Mouse (Mus musculus) spleen, adult 2 months (tissue): ENCODE data around the gene Tmem125. TPM values are rescaled to one million over a fixed set of nuclear protein-coding genes. Genes with fewer than 3 reads are reported as not detected.
"Not testable (repeated sequence)": the region's sequence is repeated elsewhere in the genome, so short reads cannot be mapped to it uniquely, and the experiment has no call there.

ENCODE experiments used
- DNase-seq, 2 experiments: peaks; one replicate each; pipeline versions ENCODE4 v3.0.0 to v3.0.0-alpha.2; 2012 to 2021; ENCODE audit warnings: low spot score in 2 of 2, low read depth in 1 of 2
- H3K27ac ChIP-seq: fragments of 200-500 bp; 2 replicates; pipeline ENCODE4 v1.5.1; 2012; ENCODE audit warnings: low read length, inconsistent platforms; ENCODE audit not compliant: insufficient read depth
- H3K27me3 ChIP-seq: fragments of 200-500 bp; 2 replicates; pipeline ENCODE4 v1.6.1; 2012; ENCODE audit warnings: mild to moderate bottlenecking, moderate library complexity, low read length, inconsistent platforms; ENCODE audit not compliant: control insufficient read depth, insufficient read depth
- H3K36me3 ChIP-seq: fragments of 200-500 bp; 2 replicates; pipeline ENCODE4 v1.6.1; 2012; ENCODE audit warnings: mild to moderate bottlenecking, low read length, inconsistent platforms; ENCODE audit not compliant: control insufficient read depth, insufficient read depth
- H3K4me1 ChIP-seq: fragments of 200-500 bp; 2 replicates; pipeline ENCODE4 v1.6.1; 2011; ENCODE audit warnings: inconsistent platforms; ENCODE audit not compliant: control insufficient read depth, insufficient read depth, insufficient read length
- H3K4me3 ChIP-seq: fragments of 200-500 bp; 2 replicates; pipeline ENCODE4 v1.5.1; 2011; ENCODE audit warnings: mild to moderate bottlenecking, inconsistent platforms; ENCODE audit not compliant: insufficient read depth, insufficient read length; ENCODE audit errors: extremely low read depth
- CTCF ChIP-seq: fragments of 200-500 bp; IDR thresholded peaks from 2 replicates; pipeline ENCODE4 v1.5.1; 2011; ENCODE audit warnings: mild to moderate bottlenecking, inconsistent platforms; ENCODE audit not compliant: insufficient read depth, insufficient read length, insufficient replicate concordance; ENCODE audit errors: extremely low read depth
- POLR2A ChIP-seq: fragments of 200-500 bp; IDR thresholded peaks from 2 replicates; pipeline ENCODE4 v1.6.1; 2011; ENCODE audit warnings: low read depth, low read length, inconsistent platforms
- WGBS: fragments of 180-500 bp; shearing (Covaris S2); methylation state at CpG from one replicate; pipeline ENCODE4 v1.1.7; 2018; 5-methylcytosine and 5-hydroxymethylcytosine counted together
- polyA plus RNA-seq: library from polyadenylated mRNA; depleted of rRNA; stranded (reverse); fragments of >200 nt; gene quantifications from 2 replicates; pipeline ENCODE4 v1.2.3, GENCODE M21; 2012

Gene Tmem125
- polyA plus RNA-seq, 1 experiment: 0.79 TPM

GRCm38 (mm10) chr4:118522248-118522647 lies 21.6 kb downstream of the Tmem125 start:
- DNase-seq: no peak
- H3K27ac ChIP-seq: no peak overlapping the region
- H3K36me3 ChIP-seq: no peaks in the 10 kb centered on the region
- TF ChIP-seq CTCF (no peak), POLR2A (no peak)
- H3K4me1 ChIP-seq: no peaks in the 10 kb centered on the region
- WGBS: 91% methylated on average over 7 of the region's 7 CpGs
- H3K27me3 ChIP-seq: no peaks in the 10 kb centered on the region
- H3K4me3 ChIP-seq: no peak overlapping the region

GRCm38 (mm10) chr4:118518208-118518607 lies 25.6 kb downstream of the Tmem125 start:
- no peak for TF ChIP-seq POLR2A
- no peak for TF ChIP-seq CTCF
- H3K4me1 ChIP-seq: no peaks in the 10 kb centered on the region
- no peaks in the 10 kb centered on the region for H3K36me3 ChIP-seq
- H3K27ac ChIP-seq: no peak overlapping the region
- no peaks in the 10 kb centered on the region for H3K27me3 ChIP-seq
- 61% methylated on average over 5 of the region's 5 CpGs for WGBS
- no peak overlapping the region for H3K4me3 ChIP-seq
- DNase-seq: no peak

GRCm38 (mm10) chr4:118517497-118518146 lies 26.2 kb downstream of the Tmem125 start:
- 67% methylated on average over 16 of the region's 16 CpGs for WGBS
- H3K4me3 ChIP-seq: no peak overlapping the region
- TF ChIP-seq CTCF: no peak
- TF ChIP-seq POLR2A: no peak

GRCm38 (mm10) chr4:118516699-118517496 lies 26.9 kb downstream of the Tmem125 start:
- Histone ChIP-seq H3K4me1 (no peaks in the 10 kb centered on the region), H3K4me3 (no peak overlapping the region), H3K27me3 (no peaks in the 10 kb centered on the region), H3K36me3 (no peaks in the 10 kb centered on the region), H3K27ac (no peak overlapping the region)
- WGBS: 56% methylated on average over 20 of the region's 20 CpGs
- TF ChIP-seq CTCF (no peak), POLR2A (no peak)
- no peak for DNase-seq

More at GRCm38 (mm10) chr4:118517497-118518146, 26.2 kb downstream of the Tmem125 start:
- no peak for DNase-seq
- Histone ChIP-seq H3K27me3 (no peaks in the 10 kb centered on the region), H3K36me3 (no peaks in the 10 kb centered on the region), H3K27ac (no peak overlapping the region), H3K4me1 (no peaks in the 10 kb centered on the region)

GRCm38 (mm10) chr4:118509050-118509449 lies 34.8 kb downstream of the Tmem125 start:
- Histone ChIP-seq H3K36me3 (no peaks in the 10 kb centered on the region), H3K4me1 (no peaks in the 10 kb centered on the region), H3K27me3 (no peaks in the 10 kb centered on the region), H3K27ac (no peak overlapping the region), H3K4me3 (no peak overlapping the region)
- TF ChIP-seq CTCF: no peak
- no peak for TF ChIP-seq POLR2A
- WGBS: 73% methylated on average over 6 of the region's 6 CpGs
- no peak for DNase-seq

GRCm38 (mm10) chr4:118507171-118507570 lies 36.7 kb downstream of the Tmem125 start:
- H3K4me1 ChIP-seq, DNase-seq, H3K4me3 ChIP-seq, H3K27ac ChIP-seq, H3K27me3 ChIP-seq, H3K36me3 ChIP-seq: not testable (repeated sequence)
- WGBS: 81% methylated on average over 1 of the region's 1 CpGs

- Histone ChIP-seq H3K27me3 (no peaks in the 10 kb centered on the region), H3K36me3 (no peaks in the 10 kb centered on the region), H3K4me3 (no peak overlapping the region), H3K4me1 (no peaks in the 10 kb centered on the region), H3K27ac (no peak overlapping the region)
- TF ChIP-seq POLR2A (no peak), CTCF (no peak)
- 60% methylated on average over 3 of the region's 3 CpGs for WGBS
- DNase-seq: no peak
Measured at GRCm38 (mm10) chr4:118505551-118505950, 38.3 kb downstream of the Tmem125 start.
